Mouse (Mus musculus): ENCODE results near the gene Kif6. TPM values are rescaled to one million over a fixed set of nuclear protein-coding genes. Genes with fewer than 3 reads are reported as not detected.

Kif6 gene
- polyA plus RNA-seq, 1 experiment from 2014 or later = 3.3 TPM

DNA sequence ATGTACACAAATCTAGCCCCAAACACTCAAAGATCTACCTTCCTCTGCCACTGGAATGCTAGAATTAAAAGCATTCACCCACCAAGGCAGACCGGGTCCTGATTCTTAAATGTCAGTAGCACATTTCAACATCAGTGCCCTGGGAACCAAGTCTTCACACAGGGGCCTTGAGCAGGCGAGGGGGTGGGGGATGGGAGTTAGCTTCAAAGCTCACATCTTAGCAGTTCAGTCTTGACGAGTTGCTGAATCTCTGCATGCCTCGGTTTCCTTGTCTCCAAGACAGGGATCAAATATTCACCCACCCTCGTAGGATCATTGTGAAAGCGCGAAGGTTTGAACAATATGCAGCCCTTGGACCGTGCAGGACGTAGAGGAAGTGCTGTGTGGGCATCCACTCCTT is 172.4 kb downstream of the Kif6 start:
- no peak overlapping the region for H3K9ac ChIP-seq (replicated peaks; ENCODE audit: low read depth, low read length)
- ATAC-seq = no peak
- H3K4me1 ChIP-seq (replicated peaks; ENCODE audit: control insufficient read depth, insufficient read depth, low read length) = no peaks in the 10 kb centered on the region

GRCm38 (mm10) chr17:49788187-49788974 is 173.4 kb downstream of the Kif6 start:
- no peaks in the 10 kb centered on the region for H3K4me1 ChIP-seq (replicated peaks; ENCODE audit: control insufficient read depth, insufficient read depth, low read length)

More for the DNA sequence above, 172.4 kb downstream of the Kif6 start:
- Histone ChIP-seq H3K27ac (ENCODE audit: low read length) (no peak overlapping the region), H3K36me3 (ENCODE audit: control insufficient read depth, insufficient read depth) (no peaks in the 10 kb centered on the region), H3K4me2 (ENCODE audit: low read length) (no peak overlapping the region), H3K9me3 (ENCODE audit: control insufficient read depth, low read length) (no peaks in the 10 kb centered on the region), H3K27me3 (replicated peaks; ENCODE audit: control insufficient read depth, insufficient read depth, low read length) (no peaks in the 10 kb centered on the region), H3K4me3 (replicated peaks; ENCODE audit: low read length) (no peak overlapping the region)
- 75% methylated on average over 9 of the region's 9 CpGs for WGBS

DNA sequence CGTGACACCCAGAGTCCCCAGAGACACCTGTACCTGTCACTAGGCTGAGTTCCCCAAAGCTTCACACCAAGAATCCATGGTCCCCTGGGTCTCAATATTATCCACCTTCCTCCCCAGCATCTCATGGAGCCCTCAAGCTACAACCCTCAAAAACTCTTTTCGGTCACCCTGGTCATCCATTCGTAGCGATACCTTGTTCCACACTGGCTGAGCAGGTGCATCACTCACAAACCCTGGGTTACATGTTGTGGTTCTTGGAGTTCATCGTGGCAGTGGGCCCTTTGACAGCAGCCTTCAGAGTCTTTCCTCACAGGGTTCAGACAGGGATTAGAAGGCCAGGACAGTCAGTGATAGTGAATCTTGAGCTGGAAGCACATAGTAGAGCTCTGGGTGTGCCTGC is 176.6 kb downstream of the Kif6 start:
- ATAC-seq = no peak
- Histone ChIP-seq H3K27me3 (replicated peaks; ENCODE audit: control insufficient read depth, insufficient read depth, low read length) (no peaks in the 10 kb centered on the region), H3K4me3 (replicated peaks; ENCODE audit: low read length) (no peak overlapping the region), H3K4me1 (replicated peaks; ENCODE audit: control insufficient read depth, insufficient read depth, low read length) (no peaks in the 10 kb centered on the region), H3K36me3 (ENCODE audit: control insufficient read depth, insufficient read depth) (no peaks in the 10 kb centered on the region), H3K9ac (replicated peaks; ENCODE audit: low read depth, low read length) (no peak overlapping the region), H3K9me3 (ENCODE audit: control insufficient read depth, low read length) (no peaks in the 10 kb centered on the region), H3K4me2 (ENCODE audit: low read length) (no peak overlapping the region), H3K27ac (ENCODE audit: low read length) (no peak overlapping the region)
- 98% methylated on average over 5 of the region's 5 CpGs for WGBS

More at GRCm38 (mm10) chr17:49788187-49788974, 173.4 kb downstream of the Kif6 start:
- H3K36me3 ChIP-seq (ENCODE audit: control insufficient read depth, insufficient read depth) = no peaks in the 10 kb centered on the region
- H3K9ac ChIP-seq (replicated peaks; ENCODE audit: low read depth, low read length) = no peak overlapping the region
- H3K27me3 ChIP-seq (replicated peaks; ENCODE audit: control insufficient read depth, insufficient read depth, low read length) = no peaks in the 10 kb centered on the region
- ATAC-seq = no peak
- H3K27ac ChIP-seq (ENCODE audit: low read length) = no peak overlapping the region
- no peak overlapping the region for H3K4me3 ChIP-seq (replicated peaks; ENCODE audit: low read length)
- no peak overlapping the region for H3K4me2 ChIP-seq (ENCODE audit: low read length)
- 62% methylated on average over 7 of the region's 7 CpGs for WGBS
- no peaks in the 10 kb centered on the region for H3K9me3 ChIP-seq (ENCODE audit: control insufficient read depth, low read length)

DNA sequence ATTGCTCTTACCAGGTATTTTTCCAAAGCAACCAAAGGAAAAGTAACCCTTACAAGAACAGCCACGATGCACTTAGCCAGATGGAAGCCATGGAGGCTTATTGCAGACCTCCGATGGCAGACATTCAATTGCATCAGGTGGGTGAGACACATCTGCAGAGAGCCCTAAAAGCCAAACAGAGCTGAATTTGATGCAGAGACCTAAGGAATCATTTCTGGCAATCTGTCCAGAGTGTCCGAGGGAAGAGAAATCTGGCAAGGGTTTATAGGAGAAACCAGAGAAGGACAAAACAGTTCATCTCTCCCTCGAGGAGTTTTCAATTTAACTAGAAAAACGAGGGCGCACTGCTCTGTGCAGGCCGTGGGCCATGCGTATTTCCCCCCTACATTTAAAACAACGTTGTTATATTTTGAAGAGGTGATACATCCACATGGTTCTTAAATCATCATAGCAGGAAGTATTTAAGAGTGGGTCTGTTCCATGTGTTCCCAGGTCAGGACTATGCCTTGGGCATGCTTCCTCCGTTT is 177.3 kb downstream of the Kif6 start:
- Histone ChIP-seq H3K27me3 (replicated peaks; ENCODE audit: control insufficient read depth, insufficient read depth, low read length) (no peaks in the 10 kb centered on the region), H3K4me3 (replicated peaks; ENCODE audit: low read length) (no peak overlapping the region), H3K9ac (replicated peaks; ENCODE audit: low read depth, low read length) (no peak overlapping the region), H3K27ac (ENCODE audit: low read length) (no peak overlapping the region), H3K4me2 (ENCODE audit: low read length) (no peak overlapping the region), H3K36me3 (ENCODE audit: control insufficient read depth, insufficient read depth) (no peaks in the 10 kb centered on the region), H3K9me3 (ENCODE audit: control insufficient read depth, low read length) (no peaks in the 10 kb centered on the region), H3K4me1 (replicated peaks; ENCODE audit: control insufficient read depth, insufficient read depth, low read length) (no peaks in the 10 kb centered on the region)
- no peak for ATAC-seq
- 90% methylated on average over 10 of the region's 10 CpGs for WGBS

GRCm38 (mm10) chr17:49792946-49793345 is 178.0 kb downstream of the Kif6 start:
- H3K36me3 ChIP-seq (ENCODE audit: control insufficient read depth, insufficient read depth) = no peaks in the 10 kb centered on the region
- H3K9ac ChIP-seq (replicated peaks; ENCODE audit: low read depth, low read length) = no peak overlapping the region
- no peak for ATAC-seq
- H3K27me3 ChIP-seq (replicated peaks; ENCODE audit: control insufficient read depth, insufficient read depth, low read length) = no peaks in the 10 kb centered on the region
- H3K27ac ChIP-seq (ENCODE audit: low read length) = no peak overlapping the region
- no peaks in the 10 kb centered on the region for H3K4me1 ChIP-seq (replicated peaks; ENCODE audit: control insufficient read depth, insufficient read depth, low read length)
- H3K4me2 ChIP-seq (ENCODE audit: low read length) = no peak overlapping the region
- H3K4me3 ChIP-seq (replicated peaks; ENCODE audit: low read length) = no peak overlapping the region
- no peaks in the 10 kb centered on the region for H3K9me3 ChIP-seq (ENCODE audit: control insufficient read depth, low read length)
- 96% methylated on average over 1 of the region's 1 CpGs for WGBS

GRCm38 (mm10) chr17:49793965-49794364 is 179.0 kb downstream of the Kif6 start:
- no peaks in the 10 kb centered on the region for H3K9me3 ChIP-seq (ENCODE audit: control insufficient read depth, low read length)
- H3K9ac ChIP-seq (replicated peaks; ENCODE audit: low read depth, low read length) = no peak overlapping the region
- no peaks in the 10 kb centered on the region for H3K36me3 ChIP-seq (ENCODE audit: control insufficient read depth, insufficient read depth)
- no peak overlapping the region for H3K4me3 ChIP-seq (replicated peaks; ENCODE audit: low read length)
- H3K27me3 ChIP-seq (replicated peaks; ENCODE audit: control insufficient read depth, insufficient read depth, low read length) = no peaks in the 10 kb centered on the region
- ATAC-seq = no peak
- no peaks in the 10 kb centered on the region for H3K4me1 ChIP-seq (replicated peaks; ENCODE audit: control insufficient read depth, insufficient read depth, low read length)
- no peak overlapping the region for H3K27ac ChIP-seq (ENCODE audit: low read length)
- H3K4me2 ChIP-seq (ENCODE audit: low read length) = no peak overlapping the region
- 95% methylated on average over 3 of the region's 3 CpGs for whole genome bisulfite sequencing

DNA sequence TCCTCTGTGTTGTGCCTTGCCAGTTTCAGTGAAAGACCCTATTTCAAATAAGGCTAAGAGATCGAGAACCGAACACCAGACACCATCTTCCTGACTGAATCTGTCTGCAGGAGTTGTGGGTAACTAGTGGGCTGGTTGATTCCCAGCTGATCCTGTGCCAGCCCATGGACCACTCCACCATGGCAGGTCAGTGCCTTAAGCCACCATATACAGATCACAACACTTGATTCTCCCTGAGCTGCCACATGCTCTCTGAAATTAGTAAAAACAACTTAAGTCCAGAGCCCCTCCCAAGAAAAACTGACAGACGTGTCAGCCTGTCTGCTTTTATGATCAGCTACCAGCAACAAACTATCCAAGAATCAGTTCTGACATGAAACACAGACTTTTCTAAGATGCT is 180.3 kb downstream of the Kif6 start:
- WGBS = 84% methylated on average over 3 of the region's 3 CpGs
- H3K36me3 ChIP-seq (ENCODE audit: control insufficient read depth, insufficient read depth) = no peaks in the 10 kb centered on the region

GRCm38 (mm10) chr17:49796116-49796515 is 181.2 kb downstream of the Kif6 start:
- Histone ChIP-seq H3K4me3 (replicated peaks; ENCODE audit: low read length) (no peak overlapping the region), H3K36me3 (ENCODE audit: control insufficient read depth, insufficient read depth) (no peaks in the 10 kb centered on the region)

More for the DNA sequence above, 180.3 kb downstream of the Kif6 start:
- no peak for ATAC-seq
- no peaks in the 10 kb centered on the region for H3K27me3 ChIP-seq (replicated peaks; ENCODE audit: control insufficient read depth, insufficient read depth, low read length)
- no peaks in the 10 kb centered on the region for H3K9me3 ChIP-seq (ENCODE audit: control insufficient read depth, low read length)
- H3K4me1 ChIP-seq (replicated peaks; ENCODE audit: control insufficient read depth, insufficient read depth, low read length) = no peaks in the 10 kb centered on the region
- no peak overlapping the region for H3K4me2 ChIP-seq (ENCODE audit: low read length)
- H3K27ac ChIP-seq (ENCODE audit: low read length) = no peak overlapping the region
- no peak overlapping the region for H3K9ac ChIP-seq (replicated peaks; ENCODE audit: low read depth, low read length)
- H3K4me3 ChIP-seq (replicated peaks; ENCODE audit: low read length) = no peak overlapping the region

GRCm38 (mm10) chr17:49799168-49799567 is 184.2 kb downstream of the Kif6 start:
- no peak overlapping the region for H3K27ac ChIP-seq (ENCODE audit: low read length)
- H3K9ac ChIP-seq (replicated peaks; ENCODE audit: low read depth, low read length) = no peak overlapping the region
- no peaks in the 10 kb centered on the region for H3K9me3 ChIP-seq (ENCODE audit: control insufficient read depth, low read length)
- no peaks in the 10 kb centered on the region for H3K27me3 ChIP-seq (replicated peaks; ENCODE audit: control insufficient read depth, insufficient read depth, low read length)
- WGBS = 86% methylated on average over 5 of the region's 5 CpGs
- H3K4me3 ChIP-seq (replicated peaks; ENCODE audit: low read length) = no peak overlapping the region
- H3K4me1 ChIP-seq (replicated peaks; ENCODE audit: control insufficient read depth, insufficient read depth, low read length) = no peaks in the 10 kb centered on the region
- no peaks in the 10 kb centered on the region for H3K36me3 ChIP-seq (ENCODE audit: control insufficient read depth, insufficient read depth)
- H3K4me2 ChIP-seq (ENCODE audit: low read length) = no peak overlapping the region
- ATAC-seq = no peak

More at GRCm38 (mm10) chr17:49796116-49796515, 181.2 kb downstream of the Kif6 start:
- ATAC-seq = no peak
- Histone ChIP-seq H3K4me1 (replicated peaks; ENCODE audit: control insufficient read depth, insufficient read depth, low read length) (no peaks in the 10 kb centered on the region), H3K27me3 (replicated peaks; ENCODE audit: control insufficient read depth, insufficient read depth, low read length) (no peaks in the 10 kb centered on the region), H3K9me3 (ENCODE audit: control insufficient read depth, low read length) (no peaks in the 10 kb centered on the region), H3K4me2 (ENCODE audit: low read length) (no peak overlapping the region), H3K27ac (ENCODE audit: low read length) (no peak overlapping the region), H3K9ac (replicated peaks; ENCODE audit: low read depth, low read length) (no peak overlapping the region)
- 75% methylated on average over 3 of the region's 3 CpGs for WGBS
